Mouse (Mus musculus) small intestine, adult 2 months (tissue): ENCODE results near the gene 2510009E07Rik.

Source experiments
- CTCF ChIP-seq: fragments of 200-500 bp; IDR thresholded peaks from 2 replicates; pipeline ENCODE4 v1.5.1; 2012; ENCODE audit warnings: low read depth, mild to moderate bottlenecking, control low read depth, inconsistent platforms, low read length, moderate library complexity, mixed read lengths; ENCODE audit not compliant: insufficient replicate concordance, insufficient read length; ENCODE audit errors: extremely low read depth
- POLR2A ChIP-seq: fragments of 200-500 bp; IDR thresholded peaks from 2 replicates; pipeline ENCODE4 v1.6.1; 2012; ENCODE audit warnings: low read depth, mild to moderate bottlenecking, control low read depth, inconsistent platforms, low read length, moderate library complexity

DNA sequence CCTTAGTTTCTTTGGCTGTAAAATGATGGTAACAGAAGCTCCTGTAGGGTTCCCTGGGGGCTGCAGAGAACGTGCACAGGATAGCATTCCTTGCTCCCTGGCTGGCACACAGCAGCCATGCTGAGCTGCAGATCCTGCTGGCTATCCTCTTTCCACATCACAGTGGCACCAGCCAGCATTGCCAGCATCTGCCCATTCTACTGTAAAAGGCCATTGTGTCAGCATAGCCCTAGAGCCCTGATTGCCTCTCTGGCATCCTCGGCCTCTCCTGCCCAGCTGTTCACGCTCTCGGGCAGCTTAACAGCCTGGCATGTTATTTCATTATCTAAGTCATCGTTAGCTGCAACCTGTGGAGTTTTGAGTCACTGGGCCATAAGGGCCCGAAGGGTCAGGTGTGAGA lies 67.2 kb downstream of the 2510009E07Rik start:
- TF ChIP-seq POLR2A (no peak), CTCF (no peak)
